Mouse (Mus musculus) limb, embryonic 11.5 days (tissue): ENCODE results near the gene Ercc1. TPM values are rescaled to one million over a fixed set of nuclear protein-coding genes. Genes with fewer than 3 reads are reported as not detected.

Experiments used
- ATAC-seq: fragments of 200-750 bp; cut with Nextera tagmentation; 2 replicates; pipeline ENCODE4 v1.8.0; 2017; ENCODE audit warnings: low read depth; ENCODE audit not compliant: insufficient number of reproducible peaks, low FRiP score, low TSS enrichment
- DNase-seq: peaks from one replicate; pipeline ENCODE4 v3.0.0-alpha.2; 2015; ENCODE audit warnings: low spot score
- H3K27ac ChIP-seq: fragments of 300-500 bp; sonication (generic); replicated peaks from 2 replicates; pipeline ENCODE4 v1.5.1; 2014; ENCODE audit warnings: low read depth, mild to moderate bottlenecking, low read length
- H3K27me3 ChIP-seq: fragments of 300-500 bp; sonication (generic); 2 replicates; pipeline ENCODE4 v1.6.1; 2014; ENCODE audit warnings: mild to moderate bottlenecking, low read length, mixed read lengths; ENCODE audit not compliant: control insufficient read depth, insufficient read depth
- H3K36me3 ChIP-seq: fragments of 300-500 bp; sonication (generic); 2 replicates; pipeline ENCODE4 v1.6.1; 2014; ENCODE audit warnings: mild to moderate bottlenecking, low read length, moderate library complexity, mixed read lengths; ENCODE audit not compliant: control insufficient read depth, insufficient read depth
- H3K4me1 ChIP-seq: fragments of 300-500 bp; sonication (generic); 2 replicates; pipeline ENCODE4 v1.6.1; 2014; ENCODE audit warnings: low read length, mixed read lengths; ENCODE audit not compliant: control insufficient read depth, insufficient read depth
- H3K4me2 ChIP-seq: fragments of 300-500 bp; sonication (generic); 2 replicates; pipeline ENCODE4 v1.6.1; 2014; ENCODE audit warnings: low read depth, mild to moderate bottlenecking, moderate library complexity; ENCODE audit not compliant: severe bottlenecking
- H3K4me3 ChIP-seq: fragments of 300-500 bp; sonication (generic); 2 replicates; pipeline ENCODE4 v1.5.1; 2014; ENCODE audit warnings: low read depth, low read length
- H3K9ac ChIP-seq: fragments of 300-500 bp; sonication (generic); 2 replicates; pipeline ENCODE4 v1.6.1; 2014; ENCODE audit warnings: mild to moderate bottlenecking, low read length
- H3K9me3 ChIP-seq: fragments of 300-500 bp; sonication (generic); 2 replicates; pipeline ENCODE4 v1.6.1; 2016; ENCODE audit warnings: low read length; ENCODE audit not compliant: control insufficient read depth
- whole genome bisulfite sequencing: fragments of 180-500 bp; shearing (Covaris S2); extraction: QIAGEN DNeasy Blood & Tissue Kit; methylation state at CpG from one replicate; pipeline ENCODE4 v1.1.7; 2014; 5-methylcytosine and 5-hydroxymethylcytosine counted together
- polyA plus RNA-seq: library from polyadenylated mRNA; unstranded; fragments of >200 nt; fragmentation: Nextera tagmentation; extraction: Ambion mirVana; gene quantifications from 2 replicates; pipeline ENCODE4 v1.2.1, GENCODE M21; 2014

The Ercc1 gene
- polyA plus RNA-seq, 1 experiment from 2014 or later = 114 TPM

GRCm38 (mm10) chr7:19325262-19326199 lies 19.0 kb upstream of the Ercc1 start:
- Histone ChIP-seq H3K9ac (no peak overlapping the region), H3K4me1 (peaks cover 16% of the 10 kb centered on the region), H3K4me2 (0 out of 2 replicates have a peak overlapping the region, but pooled peaks have one; percentile 65), H3K4me3 (no peak overlapping the region), H3K27ac (no peak overlapping the region), H3K27me3 (peaks cover 7% of the 10 kb centered on the region; the same call in 1 of the 2 replicates), H3K36me3 (no peaks in the 10 kb centered on the region), H3K9me3 (no peaks in the 10 kb centered on the region)
- DNase-seq = no peak
- WGBS = 70% methylated on average over 21 of the region's 21 CpGs
- no peak for ATAC-seq

GRCm38 (mm10) chr7:19326359-19326758 lies 18.2 kb upstream of the Ercc1 start:
- Histone ChIP-seq H3K9me3 (no peaks in the 10 kb centered on the region), H3K36me3 (no peaks in the 10 kb centered on the region), H3K9ac (0 out of 2 replicates have a peak overlapping the region, but pooled peaks have one; percentile 12), H3K27me3 (peaks cover 6% of the 10 kb centered on the region; the same call in 1 of the 2 replicates), H3K4me3 (peak overlapping the region; percentile 26; the same call in 1 of the 2 replicates), H3K4me1 (peaks cover 16% of the 10 kb centered on the region), H3K4me2 (peak overlapping the region; percentile 65), H3K27ac (peak overlapping the region; percentile 61; the same call in 1 of the 2 replicates)
- WGBS = 1% methylated on average over 18 of the region's 20 CpGs
- DNase-seq = peak; percentile 89
- ATAC-seq = peak; percentile 65

- H3K4me2 ChIP-seq = peak overlapping the region; percentile 65
- H3K9ac ChIP-seq = 0 out of 2 replicates have a peak overlapping the region, but pooled peaks have one; percentile 8
- ATAC-seq (0 out of 2 replicates have a peak, but pooled peaks have one; percentile 42), DNase-seq (peak; percentile 87)
- no peaks in the 10 kb centered on the region for H3K36me3 ChIP-seq
- under 1% methylated on average over 22 of the region's 22 CpGs for WGBS
- peaks cover 5% of the 10 kb centered on the region; the same call in 1 of the 2 replicates for H3K27me3 ChIP-seq
- no peaks in the 10 kb centered on the region for H3K9me3 ChIP-seq
- H3K4me1 ChIP-seq = peaks cover 16% of the 10 kb centered on the region
- H3K27ac ChIP-seq = peak overlapping the region; percentile 61; the same call in 1 of the 2 replicates
- peak overlapping the region; percentile 26 for H3K4me3 ChIP-seq
Observed at GRCm38 (mm10) chr7:19327128-19327527, 17.4 kb upstream of the Ercc1 start.

- no peaks in the 10 kb centered on the region for H3K9me3 ChIP-seq
- ATAC-seq (no peak), DNase-seq (no peak)
- no peak overlapping the region for H3K27ac ChIP-seq
- no peak overlapping the region for H3K9ac ChIP-seq
- no peak overlapping the region for H3K4me2 ChIP-seq
- WGBS = 83% methylated on average over 5 of the region's 5 CpGs
- H3K4me3 ChIP-seq = no peak overlapping the region
- H3K36me3 ChIP-seq = no peaks in the 10 kb centered on the region
- peaks cover 2% of the 10 kb centered on the region; the same call in 1 of the 2 replicates for H3K27me3 ChIP-seq
- peaks cover 16% of the 10 kb centered on the region for H3K4me1 ChIP-seq
Observed at GRCm38 (mm10) chr7:19327782-19328181, 16.8 kb upstream of the Ercc1 start.

GRCm38 (mm10) chr7:19328425-19328824 lies 16.2 kb upstream of the Ercc1 start:
- no peak for ATAC-seq
- Histone ChIP-seq H3K27ac (no peak overlapping the region), H3K4me3 (no peak overlapping the region), H3K9me3 (no peaks in the 10 kb centered on the region), H3K27me3 (no peaks in the 10 kb centered on the region; the same call in 1 of the 2 replicates), H3K9ac (no peak overlapping the region), H3K36me3 (no peaks in the 10 kb centered on the region), H3K4me1 (peaks cover 16% of the 10 kb centered on the region), H3K4me2 (no peak overlapping the region)
- no peak for DNase-seq

DNA sequence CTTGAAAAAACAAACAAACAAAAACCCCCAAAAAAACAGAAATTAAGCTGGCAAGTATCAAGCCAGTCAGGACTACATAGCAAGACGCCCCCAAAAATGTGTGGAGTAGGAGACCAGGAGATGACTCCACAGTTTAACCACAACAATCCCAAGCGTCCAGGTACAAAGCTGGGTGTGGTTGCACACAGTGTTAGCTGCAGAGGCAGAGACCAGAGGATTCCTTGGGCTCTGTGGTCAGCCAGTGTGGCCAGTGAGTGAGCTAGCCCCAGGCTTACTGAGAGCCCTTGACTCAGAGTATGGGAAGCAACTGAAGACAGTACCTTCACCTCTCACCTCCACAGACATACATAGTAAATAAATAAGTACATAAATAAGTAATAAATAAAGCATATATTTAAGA lies 12.7 kb upstream of the Ercc1 start:
- no peaks in the 10 kb centered on the region for H3K27me3 ChIP-seq
- no peak overlapping the region for H3K4me2 ChIP-seq
- no peaks in the 10 kb centered on the region for H3K36me3 ChIP-seq
- 72% methylated on average over 2 of the region's 2 CpGs for WGBS
- ATAC-seq (no peak), DNase-seq (no peak)
- H3K9ac ChIP-seq = no peak overlapping the region
- no peaks in the 10 kb centered on the region for H3K9me3 ChIP-seq
- H3K27ac ChIP-seq = no peak overlapping the region
- peaks cover 8% of the 10 kb centered on the region for H3K4me1 ChIP-seq
- H3K4me3 ChIP-seq = no peak overlapping the region

DNA sequence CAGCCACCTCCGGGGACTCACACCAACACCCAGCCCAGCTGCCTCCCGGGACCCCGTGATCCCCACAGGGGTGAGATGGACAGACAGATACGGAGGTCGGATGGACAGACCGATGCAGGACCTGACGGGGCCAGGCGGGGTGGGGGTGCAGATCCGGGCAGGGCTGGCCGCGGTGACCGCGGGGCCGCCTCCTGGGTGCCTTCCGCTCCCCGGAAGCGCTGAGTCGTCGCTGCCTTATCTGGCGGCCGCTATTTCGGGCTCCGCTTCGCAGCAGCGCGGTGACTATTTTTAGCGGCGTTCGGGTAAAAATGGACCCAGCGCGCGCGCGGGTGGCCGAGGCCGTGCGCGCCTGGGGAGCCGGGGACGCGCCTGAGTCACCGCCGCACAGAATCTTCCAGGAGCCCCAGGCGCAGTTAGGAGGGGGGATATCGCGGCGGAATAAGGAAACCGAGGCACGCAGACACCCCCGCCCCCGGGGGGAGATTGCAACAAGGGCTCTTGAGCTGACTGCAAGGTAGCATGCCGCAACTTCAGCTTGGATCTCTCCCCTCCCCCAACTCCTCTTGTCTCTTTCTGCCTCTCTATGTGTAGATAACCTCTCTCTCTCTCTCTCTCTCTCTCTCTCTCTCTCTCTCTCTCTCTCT lies 11.7 kb upstream of the Ercc1 start:
- Histone ChIP-seq H3K4me2 (peak overlapping the region; percentile 90), H3K4me1 (peaks cover 1% of the 10 kb centered on the region), H3K27ac (no peak overlapping the region), H3K9me3 (no peaks in the 10 kb centered on the region), H3K36me3 (no peaks in the 10 kb centered on the region), H3K9ac (peak overlapping the region; percentile 71), H3K4me3 (peak overlapping the region; percentile 57), H3K27me3 (no peaks in the 10 kb centered on the region)
- ATAC-seq = 0 out of 2 replicates have a peak, but pooled peaks have one; percentile 18
- WGBS = under 1% methylated on average over 51 of the region's 52 CpGs
- peak; percentile 50 for DNase-seq

- DNase-seq (no peak), ATAC-seq (no peak)
- no peaks in the 10 kb centered on the region for H3K36me3 ChIP-seq
- no peak overlapping the region for H3K9ac ChIP-seq
- no peaks in the 10 kb centered on the region for H3K9me3 ChIP-seq
- no peaks in the 10 kb centered on the region for H3K27me3 ChIP-seq
- H3K4me3 ChIP-seq = no peak overlapping the region
- no peak overlapping the region for H3K27ac ChIP-seq
- H3K4me2 ChIP-seq = no peak overlapping the region
- no peaks in the 10 kb centered on the region for H3K4me1 ChIP-seq
- 28% methylated on average over 3 of the region's 3 CpGs for WGBS
Observed at GRCm38 (mm10) chr7:19335583-19335982, 9.0 kb upstream of the Ercc1 start.
